Mouse (Mus musculus) cortical plate, adult 2 months (tissue): ENCODE data around the gene Rab3gap1.

Experiments used
- CTCF ChIP-seq: fragments of 200-500 bp; IDR thresholded peaks from 2 replicates; pipeline ENCODE4 v1.5.1; 2011; ENCODE audit warnings: mild to moderate bottlenecking, control low read depth, low read length; ENCODE audit not compliant: insufficient read depth; ENCODE audit errors: extremely low read depth
- POLR2A ChIP-seq: fragments of 200-500 bp; IDR thresholded peaks from 2 replicates; pipeline ENCODE4 v1.6.1; 2011; ENCODE audit warnings: mild to moderate bottlenecking, low read length, control low read depth; ENCODE audit not compliant: insufficient read depth; ENCODE audit errors: extremely low read depth

GRCm38 (mm10) chr1:127952276-127952675, 83.7 kb downstream of the Rab3gap1 start:
- no peak for TF ChIP-seq CTCF
- no peak for TF ChIP-seq POLR2A
